Mouse (Mus musculus): Measurements from ENCODE around the gene Nfix.
A peak's percentile ranks its signal among the peaks of the same experiment; 100 is the strongest.

Gene Nfix

DNA sequence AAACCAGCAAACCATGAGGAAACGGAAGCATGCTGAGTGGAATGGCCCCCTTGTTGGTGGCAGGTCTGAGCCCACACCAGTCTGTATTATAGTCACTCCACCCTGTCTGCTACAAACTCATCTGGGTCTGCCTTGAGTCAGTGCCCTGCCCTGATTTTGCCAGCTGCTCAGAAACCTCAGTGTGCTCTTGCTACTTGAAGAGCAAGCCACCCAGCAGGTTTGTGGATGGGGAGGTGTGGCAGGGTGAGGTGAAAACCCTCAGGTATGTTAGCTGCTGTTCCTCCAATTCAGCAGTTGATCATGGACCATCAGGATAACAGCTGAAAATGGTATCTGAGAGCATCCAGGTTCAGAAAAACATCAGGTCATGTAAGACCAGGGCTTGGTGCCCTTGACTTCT lies 132.1 kb downstream of the Nfix start:
- no peak for DNase-seq (ENCODE audit: low read depth, low spot score)

DNA sequence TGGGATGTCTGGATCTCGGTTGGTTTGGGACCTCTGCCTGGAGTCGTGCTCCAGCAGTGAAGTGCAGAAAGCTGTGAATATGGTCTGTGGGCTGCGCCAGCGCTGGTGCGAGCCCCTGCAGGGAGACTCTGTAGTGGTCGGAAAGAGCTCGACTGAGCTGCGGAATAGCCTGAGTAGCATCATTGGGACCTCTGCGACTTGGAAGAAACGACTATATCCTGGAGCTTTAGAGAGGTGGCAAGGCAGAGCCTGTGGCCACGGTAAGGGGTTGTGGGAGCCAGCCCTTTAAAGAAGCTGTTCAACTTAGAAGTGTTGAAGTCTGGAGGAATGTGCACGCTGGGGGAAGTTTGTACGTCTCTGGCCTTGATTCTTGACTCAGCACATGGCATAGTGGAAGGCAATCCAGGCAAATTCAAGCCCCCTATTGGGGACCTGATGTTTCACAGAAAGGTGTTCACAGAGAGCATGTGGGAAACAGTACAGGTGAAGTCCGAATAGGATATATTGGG lies 134.7 kb downstream of the Nfix start:
- DNase-seq (ENCODE audit: low read depth, low spot score): peak; percentile 76

DNA sequence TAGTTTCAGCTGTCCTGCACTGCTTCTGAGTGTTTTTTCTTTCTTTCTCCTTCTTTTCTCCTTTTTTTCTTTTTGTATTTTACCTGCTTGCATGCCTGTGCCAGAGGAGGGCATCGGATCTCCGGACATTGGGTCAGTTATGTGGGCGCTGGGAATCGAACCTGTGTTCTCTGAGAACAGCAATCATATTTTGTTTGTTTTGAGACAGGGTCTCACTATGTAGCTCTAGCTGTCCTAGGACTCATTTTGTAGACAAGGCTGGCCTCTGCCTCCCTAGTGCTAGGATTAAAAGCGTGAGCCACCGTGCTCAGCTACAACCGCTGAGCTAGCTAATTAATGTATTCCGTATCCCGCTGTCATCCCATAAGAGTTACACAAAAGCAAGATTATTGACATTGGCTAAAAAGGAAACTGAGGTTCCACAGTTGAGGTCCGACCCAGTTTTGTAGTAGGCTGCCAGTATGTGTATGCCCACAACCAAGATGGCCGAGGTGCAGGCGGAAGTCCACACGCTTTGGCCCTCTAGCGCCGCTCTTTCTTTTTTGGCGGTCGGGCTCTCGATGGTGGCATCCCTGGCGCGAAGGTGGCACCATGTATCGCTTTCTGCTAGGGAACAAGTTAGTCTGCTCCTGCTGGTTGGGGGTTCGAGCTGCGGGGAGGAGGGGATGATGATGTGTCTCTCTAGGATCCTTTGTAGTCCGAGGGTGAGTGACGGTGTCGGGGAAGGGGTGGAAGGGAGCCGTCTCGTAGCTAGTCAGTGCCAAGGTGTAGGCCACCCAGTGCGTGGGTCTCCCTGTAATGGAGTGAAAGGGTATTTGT lies 135.4 kb downstream of the Nfix start:
- peak; percentile 79 for DNase-seq (ENCODE audit: low read depth, low spot score)

DNA sequence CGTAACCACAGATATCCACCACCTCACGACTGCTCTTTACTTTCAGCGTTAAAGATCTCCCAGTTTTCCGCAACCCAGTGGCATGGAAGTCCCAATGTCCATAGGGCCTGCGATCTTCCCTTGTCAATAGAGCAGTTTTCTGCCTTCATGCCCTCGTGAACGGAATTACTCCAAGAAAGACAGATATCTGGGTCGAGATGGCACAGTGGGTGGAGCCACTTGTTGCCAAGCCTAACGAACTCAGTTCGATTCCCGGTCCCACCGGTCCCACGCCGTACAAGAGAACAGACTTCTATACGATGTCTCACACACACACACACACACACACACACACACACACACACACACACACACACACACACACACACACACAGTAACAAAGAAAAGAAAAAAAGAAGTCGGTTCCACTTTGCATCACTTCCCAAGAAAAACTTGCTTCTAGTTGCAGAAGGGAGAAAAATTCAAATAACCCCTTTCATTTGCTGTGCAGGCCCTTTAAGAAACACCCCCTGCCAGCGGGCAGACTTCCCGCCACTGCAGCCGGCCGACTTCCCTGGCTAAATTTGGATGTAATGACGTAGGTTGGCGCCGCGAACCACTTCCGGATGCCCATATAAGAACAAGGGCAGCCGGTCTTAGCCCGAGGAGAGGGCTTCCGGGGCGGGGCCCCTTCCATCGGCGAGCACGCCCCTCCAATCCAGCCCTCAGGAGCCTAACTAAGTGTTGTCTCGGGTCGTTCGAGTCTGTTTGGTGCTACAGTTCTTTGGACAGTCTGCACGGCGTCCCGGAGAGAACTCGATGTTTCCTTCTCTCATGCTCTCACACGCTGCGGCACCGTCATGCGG lies 136.4 kb downstream of the Nfix start:
- peak; percentile 99 for DNase-seq (ENCODE audit: low read depth, low spot score)

DNA sequence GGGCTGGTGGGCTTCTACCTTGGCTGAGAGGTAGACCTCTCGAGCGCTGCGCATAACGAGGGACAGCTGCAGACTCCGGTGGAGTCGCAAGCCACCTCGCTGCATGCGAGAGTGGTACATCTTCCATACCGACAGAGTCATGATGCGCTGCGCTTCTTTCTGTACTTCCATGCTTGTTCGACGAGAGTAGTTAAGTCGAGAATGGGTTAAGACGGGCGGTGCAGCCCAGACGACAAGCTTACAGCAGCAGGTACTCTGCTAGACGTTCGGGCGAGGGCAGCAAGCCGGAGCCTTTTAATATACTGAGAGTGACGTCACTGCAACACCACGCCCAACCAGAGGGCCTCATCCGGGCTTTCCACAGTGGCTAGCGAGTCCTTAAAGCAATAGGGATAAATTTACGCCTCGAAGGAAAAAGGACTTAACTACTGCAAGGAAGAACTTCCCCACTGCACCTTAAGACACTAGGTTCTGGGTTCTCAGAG lies 137.5 kb downstream of the Nfix start, which contains the start of gene Ier2:
TSS of gene Ier2 (minus strand) at position 272 of the 485 bp plus-strand sequence.
- DNase-seq (ENCODE audit: low read depth, low spot score): peak; percentile 99

DNA sequence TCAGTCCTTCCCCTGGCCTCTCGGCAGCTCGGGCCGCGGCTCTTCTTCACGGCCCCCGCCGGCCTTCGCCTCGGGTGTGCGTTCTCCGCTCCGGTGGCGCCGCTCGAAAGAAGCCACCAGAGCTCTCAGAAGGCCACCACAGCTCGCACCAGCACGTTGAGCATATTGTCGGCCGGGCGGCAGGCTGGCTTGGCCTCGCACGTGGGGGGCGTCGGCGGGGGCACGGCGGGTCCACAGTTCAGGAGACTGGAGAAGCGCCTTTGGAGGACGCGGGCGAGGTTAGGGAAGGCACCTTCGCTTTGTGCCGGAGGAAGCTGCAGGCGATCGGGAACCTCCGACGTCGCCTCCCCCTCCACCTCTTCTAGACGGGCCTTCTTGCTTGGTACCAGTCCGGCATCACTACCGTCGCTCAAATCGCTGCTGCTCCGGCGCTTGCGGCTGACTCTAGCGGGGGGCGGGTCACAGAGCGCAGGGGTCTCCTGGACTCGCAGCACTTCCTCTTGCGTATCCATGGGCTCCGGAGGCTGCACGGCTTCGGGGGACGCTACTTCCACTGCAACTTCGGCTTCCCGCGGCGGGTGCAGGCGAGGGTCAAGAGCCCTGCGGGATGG lies 138.1 kb downstream of the Nfix start:
- peak; percentile 74 for DNase-seq (ENCODE audit: low read depth, low spot score)

DNA sequence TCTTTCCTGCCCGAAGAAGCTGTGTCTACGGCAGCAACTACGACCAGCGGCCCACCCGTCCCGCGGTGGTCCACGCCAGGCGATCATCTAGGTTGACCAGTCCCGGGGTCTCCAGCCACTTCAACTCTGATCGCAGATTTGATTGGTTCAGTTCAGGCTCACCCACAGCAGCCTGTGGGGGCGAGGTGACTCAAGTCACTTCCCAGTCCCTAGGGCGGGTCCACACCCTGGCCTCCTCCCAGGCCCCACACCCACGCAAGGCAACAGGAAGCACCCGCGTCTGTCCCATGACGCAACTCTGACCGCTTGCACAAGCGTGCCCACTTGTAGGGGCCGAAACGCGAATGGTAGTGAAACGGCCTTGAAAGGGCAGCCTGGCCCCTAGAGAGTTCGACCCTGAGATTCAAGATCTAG lies 138.7 kb downstream of the Nfix start:
- peak; percentile 90 for DNase-seq (ENCODE audit: low read depth, low spot score)

DNA sequence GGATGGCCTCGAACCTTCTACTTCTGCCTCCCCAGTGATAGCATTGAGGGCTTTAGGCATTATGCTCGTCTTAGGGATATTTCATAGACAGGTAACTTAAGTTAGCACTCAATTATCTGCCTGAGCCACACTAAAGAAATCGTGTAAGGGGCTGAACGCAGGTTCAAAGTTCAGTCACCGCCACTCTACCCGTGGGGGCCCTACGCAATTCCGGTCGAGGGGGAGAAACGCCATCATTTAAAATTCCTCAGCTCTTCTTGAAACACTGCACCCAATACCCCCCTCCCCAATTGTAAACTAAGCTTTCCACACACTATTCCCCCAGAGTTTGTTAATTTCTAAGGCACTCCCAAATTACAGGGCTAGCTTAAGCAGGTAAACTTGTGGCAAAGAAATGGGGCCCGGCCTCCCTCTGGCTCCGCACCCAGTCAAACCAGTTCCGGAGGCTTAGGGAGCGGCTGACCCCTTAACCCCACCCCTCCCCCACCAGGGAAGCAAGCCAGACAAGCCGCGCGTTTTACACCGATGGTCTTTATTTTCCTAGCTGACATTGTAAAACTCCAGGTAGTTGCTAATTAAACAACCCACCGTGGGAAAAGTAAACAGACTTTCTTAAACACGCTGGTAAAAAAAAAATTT lies 139.2 kb downstream of the Nfix start:
- DNase-seq (ENCODE audit: low read depth, low spot score): peak; percentile 89

DNA sequence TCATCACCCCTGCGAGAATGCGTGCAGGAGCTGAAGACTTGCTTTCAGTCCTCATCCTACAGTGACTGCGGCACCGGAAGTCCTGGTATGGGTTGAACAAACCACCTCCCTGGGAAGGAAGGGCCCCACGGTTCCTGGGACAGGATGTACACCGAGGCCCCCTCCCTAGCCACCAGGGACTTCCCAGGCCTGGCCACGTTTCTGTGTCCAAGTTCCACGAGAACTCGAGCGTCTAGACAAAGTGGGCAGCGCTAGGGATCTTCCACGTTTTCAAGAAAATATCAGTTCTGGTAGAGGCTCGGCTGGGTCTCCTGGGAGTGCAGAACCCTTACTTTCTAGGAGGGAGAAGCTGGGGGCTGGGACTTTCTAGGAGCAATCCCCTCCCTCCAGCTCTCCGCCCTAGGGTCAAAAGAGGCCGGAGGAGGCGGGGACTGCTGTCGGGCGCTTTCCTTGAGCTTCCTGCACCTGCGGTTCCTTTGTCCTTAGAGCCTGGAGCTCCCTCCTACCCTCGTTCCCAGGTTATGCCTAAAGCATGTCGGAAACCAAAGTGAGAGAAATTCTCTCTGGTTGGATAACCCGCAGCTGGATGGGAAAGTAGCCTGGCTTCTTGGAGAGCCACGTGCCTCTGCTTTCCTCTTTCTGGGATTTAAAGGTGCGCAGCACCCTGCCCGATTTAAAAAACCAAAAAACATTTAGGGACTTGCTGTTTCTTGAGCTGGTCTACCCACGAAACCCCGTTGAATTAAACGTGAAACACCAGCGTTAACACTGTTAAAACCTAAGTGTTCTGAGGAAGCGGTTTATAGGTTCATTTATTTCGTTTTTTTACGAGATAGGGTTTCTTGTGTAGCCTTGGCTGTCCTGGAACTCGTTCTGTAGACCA lies 140.0 kb downstream of the Nfix start:
- DNase-seq (ENCODE audit: low read depth, low spot score): peak; percentile 94

DNA sequence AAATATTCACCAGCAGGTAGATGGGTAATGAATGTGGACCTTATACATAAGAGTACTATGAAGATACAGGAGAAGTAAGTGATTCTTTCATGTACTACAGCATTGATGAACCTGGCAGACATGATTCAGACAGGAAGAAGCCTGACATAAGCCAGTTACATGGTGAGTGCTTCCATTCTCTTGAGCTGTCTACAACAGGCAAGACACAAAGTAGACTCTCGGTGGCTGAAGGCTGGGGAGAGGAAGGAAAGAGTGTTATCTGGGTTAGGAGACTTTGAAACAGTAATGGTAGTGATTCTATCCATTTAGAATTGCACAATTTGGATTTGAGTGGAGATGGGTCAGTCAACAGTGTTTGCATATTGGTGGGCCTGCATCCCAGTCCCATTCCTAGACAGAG lies 141.2 kb downstream of the Nfix start:
- no peak for DNase-seq (ENCODE audit: low read depth, low spot score)

DNA sequence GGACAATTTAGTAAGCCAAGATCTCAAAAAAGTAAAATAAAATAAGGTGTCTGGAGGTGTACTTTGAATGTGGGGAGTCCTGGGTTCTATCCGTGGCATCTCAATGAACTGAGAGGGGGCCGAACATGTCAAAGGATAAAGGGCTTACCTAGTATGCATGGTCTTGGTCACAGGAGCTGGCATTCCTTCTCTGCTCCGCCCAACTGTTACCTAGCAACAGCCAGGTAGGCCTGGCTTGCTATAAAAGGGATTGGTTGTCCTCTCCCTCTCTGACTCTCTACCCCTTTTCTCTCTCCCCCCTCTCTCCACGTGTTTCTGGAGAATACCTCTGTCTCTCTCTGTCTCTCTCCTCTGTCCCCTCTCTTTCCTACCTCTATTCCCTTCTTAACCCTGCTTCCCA lies 142.5 kb downstream of the Nfix start:
- peak; percentile 83 for DNase-seq (ENCODE audit: low read depth, low spot score)

DNA sequence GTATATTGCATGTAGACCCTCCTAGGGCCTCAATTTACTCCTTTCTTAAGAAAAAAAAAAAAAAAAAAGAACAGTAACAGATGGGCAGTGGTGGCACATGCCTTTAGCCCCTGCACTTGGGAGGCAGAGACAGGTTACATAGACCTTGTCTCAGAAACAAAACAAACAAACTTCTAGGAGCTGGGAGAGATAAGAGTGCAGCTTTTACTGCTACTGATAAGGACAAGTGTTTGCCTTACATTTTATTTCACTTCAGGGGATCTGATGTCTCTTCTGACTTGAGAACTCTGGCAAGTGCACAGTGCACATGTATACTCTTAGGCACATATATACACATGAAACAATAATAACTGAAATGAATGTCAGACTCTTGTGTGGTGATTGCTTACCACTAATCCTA lies 142.9 kb downstream of the Nfix start:
- DNase-seq (ENCODE audit: low read depth, low spot score): no peak

DNA sequence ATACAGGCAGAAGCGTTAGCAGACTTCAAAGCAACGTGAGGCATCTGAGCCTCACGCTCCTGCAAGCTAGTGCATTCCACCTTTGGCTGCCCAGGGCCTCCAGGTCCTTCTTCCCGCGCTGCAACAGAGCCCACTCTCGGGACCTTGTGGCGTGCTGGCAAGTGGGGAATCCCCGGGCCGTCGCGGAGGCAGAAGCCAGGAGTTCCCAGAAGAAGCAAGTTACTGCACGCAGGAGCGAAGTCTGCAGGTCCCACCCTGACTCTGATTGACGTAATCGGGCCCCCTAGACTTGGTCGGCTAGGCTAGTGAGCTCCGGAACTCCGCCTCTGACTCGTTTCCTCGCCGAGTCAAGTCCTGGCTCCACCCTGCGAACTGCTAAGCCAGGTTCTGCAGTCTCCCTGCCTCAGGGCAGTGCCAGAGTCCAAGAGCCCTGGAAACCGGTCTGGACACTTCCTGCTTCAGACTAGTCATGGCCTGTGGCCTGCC lies 143.5 kb downstream of the Nfix start:
- peak; percentile 97 for DNase-seq (ENCODE audit: low read depth, low spot score)

DNA sequence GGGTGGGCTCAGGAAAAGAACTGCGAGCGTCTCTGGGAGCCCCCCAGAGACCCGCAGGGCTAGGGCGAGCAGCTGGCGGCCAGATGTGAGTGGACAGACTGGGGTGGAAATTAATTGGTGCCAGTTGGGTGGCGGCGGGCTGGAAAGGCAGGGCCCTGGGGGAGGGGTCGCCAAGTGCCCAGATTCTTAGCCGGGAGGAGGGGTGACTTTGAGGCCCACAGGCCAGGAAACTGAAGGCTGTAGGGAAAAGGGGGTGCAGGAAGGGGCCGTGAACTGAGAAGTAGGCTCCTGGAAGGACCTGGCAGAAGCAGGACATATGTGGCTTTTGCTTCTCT lies 144.0 kb downstream of the Nfix start:
- no peak for DNase-seq (ENCODE audit: low read depth, low spot score)

DNA sequence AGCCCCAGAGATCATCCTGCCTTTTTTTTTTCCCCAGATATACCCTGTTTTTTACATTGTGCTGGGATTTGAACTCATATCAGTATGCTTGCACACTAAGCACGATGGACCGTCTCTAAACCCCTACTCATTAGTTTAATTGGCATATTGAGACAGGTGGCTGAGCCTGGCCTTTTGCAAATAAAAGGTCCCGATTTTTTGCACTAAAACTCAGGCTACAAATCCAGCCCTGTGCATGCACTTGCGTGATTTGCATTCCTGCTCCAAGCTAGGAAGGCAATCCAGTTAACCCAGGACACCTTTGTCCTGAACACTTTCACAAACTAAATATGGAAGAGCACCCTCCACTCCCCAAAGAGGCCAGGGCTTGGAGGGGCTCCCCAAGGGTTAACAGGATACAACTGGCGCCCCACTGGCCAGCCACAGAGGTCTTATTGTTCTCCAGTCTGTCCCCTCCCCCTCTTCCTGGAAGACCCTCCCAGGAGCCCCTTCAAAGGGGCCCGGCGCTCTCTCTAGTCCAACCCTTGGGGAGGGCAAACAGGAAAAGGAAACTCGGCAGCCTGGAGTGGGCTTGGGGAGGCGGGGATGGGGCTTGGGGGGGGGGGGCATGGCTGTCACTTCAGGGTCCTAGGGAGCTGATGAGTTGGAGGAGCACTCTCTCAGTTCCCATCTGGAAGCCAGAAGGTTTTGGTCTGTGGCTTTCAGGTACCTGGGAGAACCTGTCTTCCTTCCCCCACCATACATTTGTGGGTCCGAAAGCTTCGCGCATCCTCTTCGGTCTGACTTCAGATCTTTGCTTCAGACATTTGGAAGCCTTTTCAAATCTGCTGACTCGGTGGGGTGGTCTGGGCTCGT lies 144.6 kb downstream of the Nfix start:
- DNase-seq (ENCODE audit: low read depth, low spot score): peak; percentile 96

DNA sequence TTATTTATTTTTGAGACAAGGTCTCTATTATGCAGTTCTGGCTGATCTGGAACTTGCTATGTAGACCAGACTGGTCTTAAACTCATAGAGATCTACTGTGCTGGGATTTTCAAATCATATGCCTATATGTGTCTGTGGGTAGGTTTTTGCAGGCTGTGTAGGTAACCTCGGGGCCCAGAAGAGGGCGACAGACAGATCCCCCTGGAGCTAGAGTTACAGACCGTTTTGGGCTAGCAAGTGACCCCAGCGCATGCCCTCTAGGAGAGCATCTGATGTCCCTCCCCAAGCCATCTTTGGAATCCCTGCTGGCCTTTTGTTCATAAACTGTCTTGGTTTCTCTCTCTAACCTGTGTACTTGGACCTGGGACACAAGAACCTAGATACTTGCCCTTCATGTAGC lies 145.5 kb downstream of the Nfix start:
- DNase-seq (ENCODE audit: low read depth, low spot score): peak; percentile 91

DNA sequence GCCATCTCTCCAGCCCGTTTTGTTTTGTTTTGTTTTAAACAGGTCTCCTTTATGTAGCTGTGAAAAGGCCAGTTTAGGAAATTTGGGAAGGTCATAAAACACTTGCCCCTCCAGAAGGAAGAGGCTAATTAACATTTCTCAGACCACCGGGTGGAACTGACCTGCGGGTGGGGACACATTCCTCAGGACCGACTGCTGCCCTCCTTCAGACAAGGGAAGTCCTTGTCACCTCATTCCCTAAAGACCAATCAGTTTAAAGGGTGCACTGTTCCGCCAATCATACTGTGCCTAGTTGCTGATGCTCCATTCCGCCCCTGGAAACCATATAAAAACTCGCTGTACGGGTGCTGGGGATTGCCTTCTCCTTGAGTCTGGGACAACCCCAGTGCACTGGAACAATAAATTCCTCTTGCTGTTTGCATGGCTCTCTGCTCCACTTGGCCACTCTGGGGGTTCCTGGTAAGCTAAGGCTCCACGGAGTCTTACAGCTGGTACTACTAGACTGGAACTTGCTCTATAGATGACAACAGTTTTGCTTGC lies 147.0 kb downstream of the Nfix start:
- DNase-seq (ENCODE audit: low read depth, low spot score): no peak

DNA sequence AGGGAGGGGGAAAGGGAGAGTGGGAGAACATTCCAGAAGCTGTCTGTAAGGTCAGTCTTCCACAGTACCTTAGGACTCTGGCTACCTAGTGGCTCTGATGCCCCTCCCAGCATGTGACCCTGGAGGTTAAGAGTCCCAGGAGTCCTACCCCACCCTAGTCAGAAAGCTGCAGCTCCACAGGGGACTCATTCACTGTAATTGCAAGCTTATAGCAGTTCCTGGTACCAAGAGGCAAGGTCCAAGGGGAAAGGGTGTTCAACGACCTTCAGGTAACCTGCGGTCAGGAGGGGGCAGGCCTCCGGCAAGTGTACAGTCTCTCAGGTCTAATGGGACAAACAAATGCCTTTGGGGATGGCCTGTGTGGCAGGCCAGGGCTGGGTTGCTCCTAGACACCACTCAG lies 149.9 kb downstream of the Nfix start:
- peak; percentile 100 for DNase-seq (ENCODE audit: low read depth, low spot score)
